Mouse (Mus musculus) liver, embryonic 14.5 days (tissue): ENCODE data around the gene Fuz.

Experiments
- CTCF ChIP-seq: IDR thresholded peaks from 2 replicates; pipeline ENCODE4 v1.5.1; 2016; ENCODE audit warnings: antibody characterized with exemption, low read depth, control low read depth
- EP300 ChIP-seq: IDR thresholded peaks from 2 replicates; pipeline ENCODE4 v1.6.1; 2016; ENCODE audit warnings: antibody characterized with exemption, low read depth

DNA sequence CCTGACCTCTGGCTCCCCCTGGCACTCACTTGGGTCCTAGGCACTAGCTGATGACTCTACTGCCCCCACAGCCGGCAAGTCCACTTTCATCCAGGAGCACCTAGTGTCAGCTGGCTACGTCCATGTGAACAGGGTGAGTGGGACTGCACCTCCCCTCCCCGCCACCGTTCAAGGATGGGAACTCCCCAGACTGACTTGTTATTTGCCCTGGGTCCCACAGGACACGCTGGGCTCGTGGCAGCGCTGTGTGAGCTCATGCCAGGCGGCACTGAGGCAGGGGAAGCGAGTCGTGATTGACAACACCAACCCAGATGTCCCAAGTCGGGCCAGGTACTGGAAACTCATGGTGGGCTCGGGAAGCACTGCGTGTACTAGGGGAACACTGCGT, 34.5 kb upstream of the Fuz start:
- TF ChIP-seq EP300 (no peak), CTCF (no peak)
